Mouse (Mus musculus) embryonic facial prominence, embryonic 14.5 days (tissue): ENCODE results near the gene Gpi1. TPM values are rescaled to one million over a fixed set of nuclear protein-coding genes. Genes with fewer than 3 reads are reported as not detected.

Source experiments
- ATAC-seq: fragments of 200-750 bp; cut with Nextera tagmentation; 2 replicates; pipeline ENCODE4 v1.8.0; 2017; ENCODE audit warnings: low read depth, moderate number of reproducible peaks, moderate TSS enrichment
- DNase-seq: peaks from one replicate; pipeline ENCODE4 v3.0.0-alpha.2; 2015; ENCODE audit warnings: low spot score
- H3K27ac ChIP-seq: fragments of 300-500 bp; sonication (generic); replicated peaks from 2 replicates; pipeline ENCODE4 v1.5.1; 2014; ENCODE audit warnings: low read depth, mild to moderate bottlenecking, low read length, moderate library complexity
- H3K27me3 ChIP-seq: fragments of 300-500 bp; sonication (generic); replicated peaks from 2 replicates; pipeline ENCODE4 v1.6.1; 2014; ENCODE audit warnings: low read length; ENCODE audit not compliant: control insufficient read depth, insufficient read depth
- H3K36me3 ChIP-seq: fragments of 300-500 bp; sonication (generic); 2 replicates; pipeline ENCODE4 v1.6.1; 2014; ENCODE audit warnings: low read length, mixed read lengths; ENCODE audit not compliant: control insufficient read depth, insufficient read depth
- H3K4me1 ChIP-seq: fragments of 300-500 bp; sonication (generic); 2 replicates; pipeline ENCODE4 v1.6.1; 2014; ENCODE audit warnings: antibody characterized with exemption, low read length; ENCODE audit not compliant: control insufficient read depth, insufficient read depth
- H3K4me2 ChIP-seq: fragments of 300-500 bp; sonication (generic); 2 replicates; pipeline ENCODE4 v1.6.1; 2014; ENCODE audit warnings: low read depth, mild to moderate bottlenecking, low read length, moderate library complexity, mixed read lengths
- H3K4me3 ChIP-seq: fragments of 300-500 bp; sonication (generic); 2 replicates; pipeline ENCODE4 v1.5.1; 2014; ENCODE audit warnings: low read depth, mild to moderate bottlenecking, low read length
- H3K9ac ChIP-seq: fragments of 300-500 bp; sonication (generic); 2 replicates; pipeline ENCODE4 v1.6.1; 2014; ENCODE audit warnings: low read depth, mild to moderate bottlenecking, low read length, moderate library complexity, mixed read lengths
- H3K9me3 ChIP-seq: fragments of 300-500 bp; sonication (generic); 2 replicates; pipeline ENCODE4 v1.6.1; 2016; ENCODE audit warnings: low read length; ENCODE audit not compliant: control insufficient read depth
- WGBS: fragments of 180-500 bp; shearing (Covaris S2); extraction: QIAGEN DNeasy Blood & Tissue Kit; methylation state at CpG from one replicate; pipeline ENCODE4 v1.1.7; 2014; 5-methylcytosine and 5-hydroxymethylcytosine counted together
- polyA plus RNA-seq: library from polyadenylated mRNA; unstranded; fragments of >200 nt; fragmentation: Nextera tagmentation; extraction: Ambion mirVana; gene quantifications from 2 replicates; pipeline ENCODE4 v1.2.1, GENCODE M21; 2014

The Gpi1 gene
- polyA plus RNA-seq, 1 experiment from 2014 or later: 313 TPM

DNA sequence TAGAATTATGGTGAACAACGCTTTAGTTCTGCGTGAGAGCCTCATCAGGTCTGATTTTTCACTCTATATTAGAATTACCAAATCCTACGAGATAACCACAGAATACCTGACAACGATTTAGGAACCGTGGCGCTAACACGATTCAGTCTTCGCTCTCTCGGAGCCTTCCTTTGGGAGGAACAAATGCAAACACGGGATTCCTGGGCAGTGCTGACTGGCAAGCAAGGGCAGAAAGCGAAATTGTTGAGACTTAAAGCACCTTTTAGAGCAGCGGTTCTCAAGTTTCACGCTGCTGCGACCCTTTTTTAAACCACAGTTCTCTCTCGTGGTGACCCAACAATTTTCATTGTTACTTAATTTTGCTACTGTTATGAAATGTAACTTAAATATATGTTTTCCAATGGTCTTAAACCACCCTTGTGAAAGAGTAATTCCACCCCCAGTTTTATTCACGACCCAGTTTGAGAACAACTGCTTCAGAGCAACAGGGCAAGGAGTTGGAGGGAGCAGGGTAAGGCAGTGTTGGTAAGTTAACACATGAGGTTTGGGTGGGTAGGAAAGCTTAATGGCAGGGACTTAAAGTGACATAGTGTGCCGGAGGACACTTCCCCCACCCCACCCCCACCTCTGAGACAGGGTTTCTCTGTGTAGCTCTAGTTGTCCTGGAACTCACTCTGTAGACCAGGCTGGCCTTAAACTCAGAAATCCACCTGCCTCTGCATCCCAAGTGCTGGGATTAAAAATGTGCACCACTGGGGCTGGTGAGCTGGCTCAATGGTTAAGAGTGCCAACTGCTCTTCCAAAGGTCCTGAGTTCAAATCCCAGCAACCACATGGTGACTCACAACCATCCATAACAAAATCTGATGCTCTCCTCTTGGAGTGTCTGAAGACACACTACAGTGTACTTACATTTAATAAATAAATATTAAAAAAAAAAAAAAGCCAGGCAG lies 4.8 kb upstream of the Gpi1 start:
- H3K27me3 ChIP-seq: no peaks in the 10 kb centered on the region
- DNase-seq (peak; percentile 63), ATAC-seq (no peak)
- H3K9me3 ChIP-seq: no peaks in the 10 kb centered on the region
- peaks cover 35% of the 10 kb centered on the region for H3K36me3 ChIP-seq
- peak overlapping the region; percentile 96 for H3K27ac ChIP-seq
- H3K9ac ChIP-seq: peak overlapping the region; percentile 68
- H3K4me3 ChIP-seq: peak overlapping the region; percentile 50
- peaks cover 10% of the 10 kb centered on the region; the same call in 1 of the 2 replicates for H3K4me1 ChIP-seq
- 2% methylated on average over 17 of the region's 17 CpGs for WGBS
- peak overlapping the region; percentile 76 for H3K4me2 ChIP-seq

DNA sequence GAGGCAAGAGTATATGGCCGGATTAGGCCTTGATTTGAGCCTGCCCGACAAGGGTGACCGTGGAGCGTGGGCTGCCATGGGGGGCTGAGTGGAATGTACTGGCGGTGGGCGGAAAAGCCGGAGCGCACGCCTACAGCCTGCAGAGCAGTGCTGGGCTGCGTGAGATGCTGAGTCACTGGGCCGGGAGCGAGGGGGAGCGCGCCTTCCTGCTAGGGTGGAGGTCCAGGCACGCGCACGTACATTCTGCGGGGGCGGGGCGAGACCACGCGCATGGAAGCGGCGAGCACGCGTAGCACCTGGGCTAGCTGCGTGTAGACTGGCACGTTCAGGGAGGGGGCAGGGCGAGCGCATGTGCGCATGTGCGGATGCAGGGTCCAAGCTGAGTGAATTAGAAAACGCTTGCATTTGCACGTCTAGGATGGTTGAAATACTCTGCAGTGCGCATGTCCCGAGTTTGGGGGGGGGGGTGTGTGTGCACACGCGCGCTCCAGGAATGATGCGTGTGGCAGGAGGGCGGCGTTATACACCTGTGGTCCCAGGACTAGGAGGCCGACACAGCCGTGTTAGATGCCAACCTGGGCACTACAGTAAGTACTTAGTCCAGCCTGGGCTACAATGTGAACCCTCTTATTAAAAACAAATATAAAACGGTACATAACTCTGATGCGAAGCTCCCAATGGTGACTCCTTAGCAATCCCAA lies 3.9 kb upstream of the Gpi1 start:
- Histone ChIP-seq H3K4me3 (peak overlapping the region; percentile 50), H3K9ac (peak overlapping the region; percentile 68), H3K4me2 (peak overlapping the region; percentile 76), H3K4me1 (peaks cover 14% of the 10 kb centered on the region), H3K27ac (peak overlapping the region; percentile 96), H3K27me3 (no peaks in the 10 kb centered on the region), H3K36me3 (peaks cover 27% of the 10 kb centered on the region), H3K9me3 (no peaks in the 10 kb centered on the region)
- DNase-seq (peak; percentile 99), ATAC-seq (peak; percentile 95)
- WGBS: 0% methylated on average over 40 of the region's 46 CpGs

DNA sequence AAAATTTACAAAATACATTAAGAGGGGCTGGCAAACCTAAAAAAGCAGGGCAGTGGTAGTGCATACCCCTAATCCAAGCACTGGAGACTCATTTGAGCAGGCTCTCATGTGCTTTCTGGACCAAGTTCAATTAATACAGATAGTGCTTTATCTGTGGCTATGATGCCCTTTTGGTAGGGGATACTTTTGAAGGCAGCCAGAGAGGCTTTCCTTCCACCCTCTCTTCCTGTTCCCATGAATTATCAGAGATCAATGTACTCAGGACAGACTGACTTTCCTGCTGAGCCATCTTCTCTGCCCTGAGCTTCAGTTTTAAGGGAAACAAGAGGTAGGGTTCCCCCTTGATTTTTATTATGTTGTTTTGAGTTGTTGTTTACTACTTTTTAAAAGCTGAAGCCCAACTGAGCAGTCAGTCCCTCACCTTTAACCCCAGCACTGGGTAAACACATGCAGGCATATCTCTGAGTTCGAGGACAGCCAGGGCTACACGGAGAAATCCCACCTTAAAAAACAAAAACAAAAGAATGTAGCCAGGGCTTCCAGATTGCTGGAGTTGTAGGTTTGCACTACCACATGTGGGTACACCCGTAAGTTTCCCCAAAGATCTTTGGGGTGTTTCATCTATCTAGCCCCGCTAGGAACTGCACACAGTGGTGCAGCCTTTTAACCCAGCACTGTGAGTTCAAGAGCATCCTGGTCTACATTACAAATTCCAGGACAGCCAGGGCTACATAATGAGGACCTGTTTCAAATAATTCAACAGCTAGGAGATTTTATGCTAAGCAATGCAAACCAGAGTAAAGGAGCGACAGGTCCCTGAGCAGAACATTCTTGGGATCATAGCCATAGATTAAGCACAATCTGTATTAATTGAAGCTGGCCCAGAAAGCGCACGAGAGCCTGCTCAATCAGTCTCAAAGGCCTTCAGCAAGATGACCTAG lies 2.9 kb upstream of the Gpi1 start:
- Histone ChIP-seq H3K27ac (peak overlapping the region; percentile 96), H3K4me3 (peak overlapping the region; percentile 50), H3K36me3 (peaks cover 23% of the 10 kb centered on the region), H3K4me1 (peaks cover 24% of the 10 kb centered on the region), H3K9me3 (no peaks in the 10 kb centered on the region), H3K4me2 (peak overlapping the region; percentile 76), H3K27me3 (no peaks in the 10 kb centered on the region), H3K9ac (peak overlapping the region; percentile 68)
- 40% methylated on average over 7 of the region's 7 CpGs for WGBS
- ATAC-seq (no peak), DNase-seq (no peak)

DNA sequence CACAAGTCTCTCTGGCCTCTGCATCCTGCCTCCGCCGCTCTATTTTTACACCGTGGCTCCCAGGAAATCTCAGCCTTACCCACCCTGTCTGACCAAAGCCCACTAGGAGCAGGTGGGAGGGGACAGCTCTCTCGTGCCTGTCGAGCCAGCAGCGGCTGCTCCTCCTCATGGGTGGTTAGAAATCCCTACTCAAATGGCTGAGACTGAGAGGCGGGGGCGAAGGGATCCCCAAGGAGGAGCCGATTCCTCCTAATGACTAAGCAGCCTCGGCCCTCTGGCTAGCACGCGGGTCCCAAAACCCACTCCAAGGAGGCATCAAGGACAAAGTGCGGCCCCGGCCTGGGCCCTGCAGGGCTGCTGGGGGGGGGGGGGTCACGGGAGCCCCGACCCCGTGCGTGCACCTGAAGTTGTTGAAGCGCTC lies 435 bp downstream of the Gpi1 start:
- peak overlapping the region; percentile 68 for H3K9ac ChIP-seq
- H3K27ac ChIP-seq: peak overlapping the region; percentile 83
- H3K4me2 ChIP-seq: peak overlapping the region; percentile 81
- peak overlapping the region; percentile 69 for H3K4me3 ChIP-seq
- DNase-seq (peak; percentile 82), ATAC-seq (peak; percentile 11)
- peaks cover 40% of the 10 kb centered on the region for H3K36me3 ChIP-seq
- H3K27me3 ChIP-seq: no peaks in the 10 kb centered on the region
- H3K4me1 ChIP-seq: peaks cover 27% of the 10 kb centered on the region
- WGBS: 0% methylated on average over 14 of the region's 19 CpGs
- H3K9me3 ChIP-seq: no peaks in the 10 kb centered on the region

DNA sequence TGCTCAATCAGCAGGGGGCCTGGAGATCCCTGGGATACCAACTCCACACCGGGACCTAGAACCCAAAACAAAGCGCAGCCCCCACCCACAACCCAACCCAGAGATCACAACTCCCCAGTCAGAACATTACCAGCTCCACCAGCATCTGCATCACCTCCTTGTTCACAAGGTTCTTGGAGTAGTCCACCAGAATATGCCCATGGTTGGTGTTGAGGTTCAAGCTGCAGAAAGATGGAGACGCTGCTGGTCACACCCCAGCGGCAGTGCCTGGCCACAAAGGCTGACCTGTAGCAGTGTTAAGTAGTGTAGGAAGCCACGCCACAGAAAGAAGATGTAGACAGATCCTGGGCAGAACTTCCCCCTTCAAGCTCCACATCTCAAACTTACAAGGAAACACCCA lies 983 bp downstream of the Gpi1 start:
- peak overlapping the region; percentile 83; the same call in 1 of the 2 replicates for H3K27ac ChIP-seq

DNA sequence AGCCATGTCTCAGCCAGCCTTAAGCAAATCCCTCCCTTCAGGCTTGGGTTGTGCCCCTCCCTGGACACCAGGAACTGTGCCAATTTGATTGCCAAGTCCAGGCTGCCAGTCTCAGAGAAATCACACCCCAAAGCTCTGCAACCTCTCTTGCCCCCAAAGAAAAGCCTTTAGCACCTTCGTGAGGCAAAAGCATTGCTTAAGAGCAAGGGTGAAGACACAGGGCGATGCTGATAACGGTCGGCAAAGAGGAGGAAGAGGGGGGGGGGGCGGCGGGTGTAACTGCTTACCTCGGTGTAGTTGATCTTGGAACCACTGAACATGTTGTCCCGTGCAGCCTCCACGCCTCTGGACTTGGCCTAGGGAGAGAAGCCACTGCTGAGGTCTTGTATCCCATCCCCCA lies 1.5 kb downstream of the Gpi1 start:
- H3K27ac ChIP-seq: no peak overlapping the region
- 57% methylated on average over 5 of the region's 9 CpGs for WGBS
- H3K4me1 ChIP-seq: peaks cover 27% of the 10 kb centered on the region
- H3K4me2 ChIP-seq: peak overlapping the region; percentile 81
- no peak for DNase-seq
- no peak for ATAC-seq
- H3K27me3 ChIP-seq: no peaks in the 10 kb centered on the region
- peak overlapping the region; percentile 69 for H3K4me3 ChIP-seq
- no peaks in the 10 kb centered on the region for H3K9me3 ChIP-seq
- H3K9ac ChIP-seq: no peak overlapping the region; the same call in 1 of the 2 replicates
- H3K36me3 ChIP-seq: peaks cover 49% of the 10 kb centered on the region

More for the DNA sequence above, 983 bp downstream of the Gpi1 start:
- H3K9me3 ChIP-seq: no peaks in the 10 kb centered on the region
- DNase-seq: no peak
- peak overlapping the region; percentile 68 for H3K9ac ChIP-seq
- no peak for ATAC-seq
- H3K4me3 ChIP-seq: peak overlapping the region; percentile 69
- H3K4me1 ChIP-seq: peaks cover 27% of the 10 kb centered on the region
- H3K4me2 ChIP-seq: peak overlapping the region; percentile 81
- H3K36me3 ChIP-seq: peaks cover 44% of the 10 kb centered on the region
- H3K27me3 ChIP-seq: no peaks in the 10 kb centered on the region
- WGBS: 18% methylated on average over 5 of the region's 5 CpGs

DNA sequence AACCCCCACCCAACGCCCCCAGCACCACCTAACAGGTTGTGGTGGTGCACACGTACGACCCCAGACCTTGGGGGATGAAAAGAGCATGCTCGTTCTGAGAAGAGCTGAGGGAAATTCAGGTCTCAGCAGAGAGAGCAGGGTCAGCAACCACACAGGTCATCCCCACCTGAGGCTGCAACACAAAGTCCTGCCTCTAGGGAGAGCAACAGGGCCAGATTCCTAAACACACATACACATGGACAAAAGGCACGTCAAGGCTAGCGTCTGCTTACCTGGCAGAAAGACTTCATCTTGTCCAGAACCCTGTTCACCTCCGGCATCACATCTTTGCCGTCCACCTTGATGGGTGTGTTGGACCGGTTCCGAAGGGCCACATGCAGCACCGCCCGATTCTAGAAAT lies 3.3 kb downstream of the Gpi1 start:
- 88% methylated on average over 12 of the region's 12 CpGs for WGBS
- H3K36me3 ChIP-seq: peaks cover 67% of the 10 kb centered on the region

DNA sequence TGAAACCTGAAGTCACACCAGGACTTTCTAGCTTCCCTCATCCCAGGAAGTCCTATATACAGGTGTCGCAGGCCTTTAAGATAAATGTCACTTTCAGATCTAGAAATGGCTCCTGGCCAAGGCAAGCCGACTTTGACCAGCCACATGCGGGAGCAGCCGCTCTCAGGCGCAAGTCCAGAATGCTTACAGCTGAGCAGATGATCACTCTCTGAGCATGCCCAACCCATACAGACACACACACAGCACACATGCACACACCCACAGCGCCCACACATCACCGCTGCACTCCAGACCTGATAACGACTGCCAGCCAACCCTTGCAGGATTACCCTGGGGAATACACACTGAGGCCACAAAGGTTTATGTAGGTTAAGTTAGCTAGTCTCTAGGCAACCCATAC lies 4.0 kb downstream of the Gpi1 start:
- Histone ChIP-seq H3K36me3 (peaks cover 75% of the 10 kb centered on the region), H3K4me3 (no peak overlapping the region), H3K9me3 (0 out of 2 replicates have a peak, but pooled peaks cover 2% of the 10 kb centered on the region), H3K9ac (no peak overlapping the region), H3K4me2 (no peak overlapping the region), H3K27me3 (no peaks in the 10 kb centered on the region), H3K4me1 (peaks cover 20% of the 10 kb centered on the region), H3K27ac (no peak overlapping the region)
- no peak for ATAC-seq
- DNase-seq: no peak
- WGBS: 77% methylated on average over 7 of the region's 8 CpGs

More for the DNA sequence above, 3.3 kb downstream of the Gpi1 start:
- no peak overlapping the region for H3K9ac ChIP-seq
- no peak for ATAC-seq
- no peak overlapping the region for H3K27ac ChIP-seq
- no peak for DNase-seq
- peaks cover 20% of the 10 kb centered on the region for H3K4me1 ChIP-seq
- no peaks in the 10 kb centered on the region for H3K27me3 ChIP-seq
- 0 out of 2 replicates have a peak, but pooled peaks cover 2% of the 10 kb centered on the region for H3K9me3 ChIP-seq
- no peak overlapping the region for H3K4me3 ChIP-seq
- H3K4me2 ChIP-seq: no peak overlapping the region
